Comparison of ENCODE assay signal across 16 mouse cellular contexts in genomic region chr6:141350261-141350660, GRCm38 (mm10).
"Had no signal": no experiment of that assay in that cellular context is flagged by ENCODE, and none has a peak within 500 bp of the region (broad histone marks: within the 10 kb centered on the region; RNA-seq: fewer than 3 reads in every experiment).

No protein-coding gene starts in this region.

- H3K9ac ChIP-seq: neural tube, embryonic 13.5 days; neural tube, embryonic 15.5 days; stomach, embryonic 15.5 days had no signal

- H3K4me2 ChIP-seq: neural tube, embryonic 13.5 days; neural tube, embryonic 15.5 days; stomach, embryonic 15.5 days had no signal

- H3K27ac ChIP-seq: neural tube, embryonic 13.5 days; neural tube, embryonic 15.5 days; stomach, embryonic 15.5 days; stomach, postnatal 0 days had no signal

- H3K27me3 ChIP-seq: neural tube, embryonic 13.5 days; neural tube, embryonic 15.5 days; stomach, embryonic 15.5 days had no signal

- H3K4me1 ChIP-seq: neural tube, embryonic 13.5 days; neural tube, embryonic 15.5 days had no signal

- H3K4me3 ChIP-seq: neural tube, embryonic 13.5 days; neural tube, embryonic 15.5 days; stomach, embryonic 15.5 days had no signal

- H3K9me3 ChIP-seq: neural tube, embryonic 13.5 days; neural tube, embryonic 15.5 days; stomach, embryonic 15.5 days had no signal

- DNase-seq: retina, postnatal 1 day; right cerebral cortex, adult 18-20 months; right cerebral cortex, postnatal 14 days; right cerebral cortex, postnatal 25 days; right cerebral cortex, postnatal 4 days; spleen, adult 18-20 months; thymus, adult 18-20 months; thymus, adult 2 months; thymus, postnatal 14 days; thymus, postnatal 25 days; thymus, postnatal 36 days; thymus, postnatal 4 days had no signal

- H3K36me3 ChIP-seq: neural tube, embryonic 13.5 days; neural tube, embryonic 15.5 days; stomach, embryonic 15.5 days had no signal
